Mouse (Mus musculus) telencephalon, adult 2 months (tissue): ENCODE measurements around the gene Nono.

ENCODE experiments used
- DNase-seq: peaks from one replicate; pipeline ENCODE4 v3.0.0-alpha.2; 2011; ENCODE audit warnings: low read depth, low spot score

Nono gene

GRCm38 (mm10) chrX:101429142-101429949 is at the start of gene Nono:
Gene Nono, plus strand, starts transcription at chrX:101429318.
- peak; percentile 97 for DNase-seq

- DNase-seq = no peak
These were observed 49.4 kb upstream of the Nono start for GRCm38 (mm10) chrX:101379744-101380143.

GRCm38 (mm10) chrX:101383455-101383854 is 45.7 kb upstream of the Nono start:
- DNase-seq = no peak

GRCm38 (mm10) chrX:101384439-101385137 is 44.5 kb upstream of the Nono start:
- DNase-seq = no peak

- DNase-seq = no peak
These were observed 42.9 kb upstream of the Nono start for GRCm38 (mm10) chrX:101386222-101386621.

GRCm38 (mm10) chrX:101388866-101389537 is 40.1 kb upstream of the Nono start:
- DNase-seq = no peak

- DNase-seq = no peak
These were observed 34.8 kb upstream of the Nono start for GRCm38 (mm10) chrX:101394341-101394740.

- no peak for DNase-seq
These were observed 32.7 kb upstream of the Nono start for GRCm38 (mm10) chrX:101396459-101396858.

GRCm38 (mm10) chrX:101418946-101419724 is 10.0 kb upstream of the Nono start:
- DNase-seq = no peak

GRCm38 (mm10) chrX:101419725-101420699 is 9.1 kb upstream of the Nono start:
- DNase-seq = peak; percentile 70

GRCm38 (mm10) chrX:101420700-101421095 is 8.4 kb upstream of the Nono start, which contains the start of gene Zmym3:
Gene Zmym3, minus strand, starts transcription at chrX:101420849.
- DNase-seq = no peak

GRCm38 (mm10) chrX:101423462-101423861 is 5.7 kb upstream of the Nono start:
- DNase-seq = no peak

- no peak for DNase-seq
These were observed 1.3 kb upstream of the Nono start for GRCm38 (mm10) chrX:101427774-101428173.

- no peak for DNase-seq
These were observed 355 bp upstream of the Nono start for GRCm38 (mm10) chrX:101428785-101429141.

- no peak for DNase-seq
These were observed 858 bp downstream of the Nono start for GRCm38 (mm10) chrX:101429976-101430375.

GRCm38 (mm10) chrX:101448886-101449475 is 19.9 kb downstream of the Nono start, which contains the start of gene Itgb1bp2:
Gene Itgb1bp2, plus strand, starts transcription at chrX:101449088.
- no peak for DNase-seq

GRCm38 (mm10) chrX:101451147-101451546 is 22.0 kb downstream of the Nono start:
- DNase-seq = no peak

GRCm38 (mm10) chrX:101451591-101451990 is 22.5 kb downstream of the Nono start:
- DNase-seq = no peak

- DNase-seq = no peak
These were observed 43.1 kb downstream of the Nono start for GRCm38 (mm10) chrX:101472202-101472601.
